Mouse (Mus musculus) forebrain, embryonic 14.5 days (tissue): ENCODE measurements around the gene Tapbp. TPM values are rescaled to one million over a fixed set of nuclear protein-coding genes. Genes with fewer than 3 reads are reported as not detected.
"Not testable (repeated sequence)": the region's sequence is repeated elsewhere in the genome, so short reads cannot be mapped to it uniquely, and the experiment has no call there.

ENCODE experiments used
- ATAC-seq: fragments of 200-750 bp; cut with Nextera tagmentation; 2 replicates; pipeline ENCODE4 v1.8.0; 2017; ENCODE audit warnings: mild to moderate bottlenecking, moderate library complexity
- DNase-seq: peaks from one replicate; pipeline ENCODE4 v3.0.0-alpha.2; 2015; ENCODE audit warnings: low spot score
- H3K27ac ChIP-seq: fragments of 300-500 bp; sonication (generic); 2 replicates; pipeline ENCODE4 v1.5.1; 2014; ENCODE audit warnings: low read depth, mild to moderate bottlenecking, control low read depth, low read length, moderate library complexity
- H3K27me3 ChIP-seq: fragments of 300-500 bp; sonication (generic); replicated peaks from 2 replicates; pipeline ENCODE4 v1.6.1; 2014; ENCODE audit warnings: low read length, control low read depth, mixed read lengths; ENCODE audit not compliant: control insufficient read depth, insufficient read depth
- H3K36me3 ChIP-seq: fragments of 300-500 bp; sonication (generic); 2 replicates; pipeline ENCODE4 v1.6.1; 2014; ENCODE audit warnings: low read length, control low read depth; ENCODE audit not compliant: control insufficient read depth, insufficient read depth
- H3K4me1 ChIP-seq: fragments of 300-500 bp; sonication (generic); 2 replicates; pipeline ENCODE4 v1.6.1; 2014; ENCODE audit warnings: antibody characterized with exemption, low read length, control low read depth; ENCODE audit not compliant: control insufficient read depth, insufficient read depth
- H3K4me2 ChIP-seq: fragments of 300-500 bp; sonication (generic); 2 replicates; pipeline ENCODE4 v1.6.1; 2014; ENCODE audit warnings: mild to moderate bottlenecking, control low read depth, low read length
- H3K4me3 ChIP-seq: fragments of 300-500 bp; sonication (generic); 2 replicates; pipeline ENCODE4 v1.5.1; 2014; ENCODE audit warnings: low read depth, low read length, control low read depth
- H3K9ac ChIP-seq: fragments of 300-500 bp; sonication (generic); 2 replicates; pipeline ENCODE4 v1.6.1; 2014; ENCODE audit warnings: mild to moderate bottlenecking, low read length, control low read depth, moderate library complexity
- H3K9me3 ChIP-seq: fragments of 300-500 bp; sonication (generic); replicated peaks from 2 replicates; pipeline ENCODE4 v1.6.1; 2016; ENCODE audit warnings: low read length, control low read depth, mixed read lengths; ENCODE audit not compliant: control insufficient read depth
- WGBS: fragments of 180-500 bp; shearing (Covaris S2); extraction: QIAGEN DNeasy Blood & Tissue Kit; methylation state at CpG from one replicate; pipeline ENCODE4 v1.1.7; 2014; 5-methylcytosine and 5-hydroxymethylcytosine counted together
- polyA plus RNA-seq: library from polyadenylated mRNA; unstranded; fragments of >200 nt; fragmentation: Nextera tagmentation; extraction: Ambion mirVana; gene quantifications from 2 replicates; pipeline ENCODE4 v1.2.1, GENCODE M21; 2014

The Tapbp gene
- polyA plus RNA-seq, 1 experiment from 2014 or later: 14.1 TPM

GRCm38 (mm10) chr17:33901653-33902052 is 14.0 kb upstream of the Tapbp start:
- H3K4me1 ChIP-seq: no peaks in the 10 kb centered on the region
- H3K4me2 ChIP-seq: no peak overlapping the region
- no peak overlapping the region for H3K27ac ChIP-seq
- no peak overlapping the region for H3K9ac ChIP-seq
- no peaks in the 10 kb centered on the region for H3K27me3 ChIP-seq
- WGBS: 82% methylated on average over 4 of the region's 4 CpGs
- DNase-seq: no peak
- no peak overlapping the region for H3K4me3 ChIP-seq
- ATAC-seq: no peak
- H3K36me3 ChIP-seq: no peaks in the 10 kb centered on the region
- H3K9me3 ChIP-seq: no peaks in the 10 kb centered on the region

GRCm38 (mm10) chr17:33902079-33902478 is 13.6 kb upstream of the Tapbp start:
- Histone ChIP-seq H3K4me3 (no peak overlapping the region), H3K4me2 (no peak overlapping the region), H3K27ac (no peak overlapping the region), H3K36me3 (no peaks in the 10 kb centered on the region), H3K27me3 (no peaks in the 10 kb centered on the region), H3K9ac (no peak overlapping the region), H3K4me1 (no peaks in the 10 kb centered on the region), H3K9me3 (no peaks in the 10 kb centered on the region)
- ATAC-seq: no peak
- 78% methylated on average over 4 of the region's 4 CpGs for WGBS
- no peak for DNase-seq

GRCm38 (mm10) chr17:33902491-33902890 is 13.2 kb upstream of the Tapbp start:
- 88% methylated on average over 7 of the region's 7 CpGs for WGBS
- H3K36me3 ChIP-seq: no peaks in the 10 kb centered on the region
- no peaks in the 10 kb centered on the region for H3K27me3 ChIP-seq
- no peak overlapping the region for H3K9ac ChIP-seq
- no peak overlapping the region for H3K4me2 ChIP-seq
- H3K4me3 ChIP-seq: no peak overlapping the region
- no peaks in the 10 kb centered on the region for H3K4me1 ChIP-seq
- no peak overlapping the region for H3K27ac ChIP-seq
- no peak for DNase-seq
- no peaks in the 10 kb centered on the region for H3K9me3 ChIP-seq
- ATAC-seq: no peak

GRCm38 (mm10) chr17:33903911-33904651 is 11.6 kb upstream of the Tapbp start:
- 75% methylated on average over 6 of the region's 6 CpGs for WGBS
- ATAC-seq, H3K9me3 ChIP-seq, H3K9ac ChIP-seq, H3K27me3 ChIP-seq, H3K36me3 ChIP-seq, DNase-seq, H3K27ac ChIP-seq, H3K4me3 ChIP-seq, H3K4me1 ChIP-seq, H3K4me2 ChIP-seq: not testable (repeated sequence)

GRCm38 (mm10) chr17:33904835-33905234 is 10.9 kb upstream of the Tapbp start, which contains the start of gene Platr17:
TSS of gene Platr17 (plus strand) at chr17:33905135.
- WGBS: 47% methylated on average over 3 of the region's 4 CpGs
- not testable (repeated sequence) for ATAC-seq

GRCm38 (mm10) chr17:33908331-33909076 is 7.2 kb upstream of the Tapbp start:
- peak; percentile 0; the same call in 1 of the 2 replicates for ATAC-seq

More at GRCm38 (mm10) chr17:33904835-33905234, 10.9 kb upstream of the Tapbp start, which contains the start of gene Platr17:
- H3K27ac ChIP-seq, H3K36me3 ChIP-seq, H3K4me2 ChIP-seq, H3K27me3 ChIP-seq, H3K4me1 ChIP-seq, DNase-seq, H3K9me3 ChIP-seq, H3K4me3 ChIP-seq, H3K9ac ChIP-seq: not testable (repeated sequence)

GRCm38 (mm10) chr17:33909077-33909868 is 6.4 kb upstream of the Tapbp start, which contains the start of gene Daxx:
TSS of gene Daxx (plus strand) at chr17:33909414.
- peaks cover 11% of the 10 kb centered on the region for H3K4me1 ChIP-seq
- H3K9me3 ChIP-seq: no peaks in the 10 kb centered on the region
- peak; percentile 97 for ATAC-seq

More at GRCm38 (mm10) chr17:33908331-33909076, 7.2 kb upstream of the Tapbp start:
- H3K36me3 ChIP-seq: peaks cover 24% of the 10 kb centered on the region
- H3K9me3 ChIP-seq: no peaks in the 10 kb centered on the region
- H3K27me3 ChIP-seq: no peaks in the 10 kb centered on the region
- H3K4me2 ChIP-seq: peak overlapping the region; percentile 93
- under 1% methylated on average over 44 of the region's 44 CpGs for WGBS
- H3K4me3 ChIP-seq: peak overlapping the region; percentile 94
- peak overlapping the region; percentile 86 for H3K27ac ChIP-seq
- peaks cover 11% of the 10 kb centered on the region for H3K4me1 ChIP-seq
- DNase-seq: peak; percentile 66
- peak overlapping the region; percentile 75 for H3K9ac ChIP-seq

GRCm38 (mm10) chr17:33909869-33910250 is 5.8 kb upstream of the Tapbp start:
- Histone ChIP-seq H3K9me3 (no peaks in the 10 kb centered on the region), H3K4me2 (peak overlapping the region; percentile 93), H3K36me3 (peaks cover 37% of the 10 kb centered on the region), H3K9ac (peak overlapping the region; percentile 90), H3K27ac (peak overlapping the region; percentile 77), H3K27me3 (no peaks in the 10 kb centered on the region), H3K4me3 (peak overlapping the region; percentile 94), H3K4me1 (peaks cover 11% of the 10 kb centered on the region)
- no peak for ATAC-seq
- WGBS: under 1% methylated on average over 14 of the region's 14 CpGs
- no peak for DNase-seq

More at GRCm38 (mm10) chr17:33909077-33909868, 6.4 kb upstream of the Tapbp start, which contains the start of gene Daxx:
- Histone ChIP-seq H3K27ac (peak within 1 kb of the TSS; percentile 86), H3K36me3 (peaks cover 31% of the 10 kb centered on the region), H3K4me3 (peak within 1 kb of the TSS; percentile 94), H3K27me3 (no peaks in the 10 kb centered on the region), H3K9ac (peak within 1 kb of the TSS; percentile 90), H3K4me2 (peak within 1 kb of the TSS; percentile 93)
- 1% methylated on average over 68 of the region's 68 CpGs for WGBS
- DNase-seq: peak; percentile 99
